Mouse (Mus musculus) monocyte, adult 2 months (primary cell): ENCODE results near the gene Socs3.

ENCODE experiments used
- DNase-seq, 2 experiments: peaks; one replicate each; pipeline ENCODE4 v3.0.0; 2022; ENCODE audit warnings: low spot score in 2 of 2, low read depth in 1 of 2

Socs3 gene

DNA sequence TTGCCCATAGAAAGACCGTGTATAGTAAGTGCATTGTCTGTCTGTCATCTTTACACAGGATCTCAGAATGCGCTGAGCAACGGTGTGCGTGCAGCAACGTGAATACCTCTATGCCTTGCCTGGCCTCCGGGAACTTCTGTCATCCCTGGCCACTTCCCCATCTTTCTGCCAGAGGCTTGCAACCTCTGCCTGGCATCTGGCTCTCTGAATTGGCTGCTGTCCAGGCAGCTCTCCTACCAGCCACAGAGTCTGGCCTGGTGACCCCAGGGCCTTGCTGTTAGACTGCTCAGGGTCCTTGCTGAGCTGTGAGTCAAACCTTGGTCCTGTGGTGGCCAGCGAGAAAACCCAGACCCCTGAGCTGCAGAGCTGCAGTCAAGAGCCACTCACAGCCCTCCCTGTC lies 11.7 kb downstream of the Socs3 start:
- no peak for DNase-seq

DNA sequence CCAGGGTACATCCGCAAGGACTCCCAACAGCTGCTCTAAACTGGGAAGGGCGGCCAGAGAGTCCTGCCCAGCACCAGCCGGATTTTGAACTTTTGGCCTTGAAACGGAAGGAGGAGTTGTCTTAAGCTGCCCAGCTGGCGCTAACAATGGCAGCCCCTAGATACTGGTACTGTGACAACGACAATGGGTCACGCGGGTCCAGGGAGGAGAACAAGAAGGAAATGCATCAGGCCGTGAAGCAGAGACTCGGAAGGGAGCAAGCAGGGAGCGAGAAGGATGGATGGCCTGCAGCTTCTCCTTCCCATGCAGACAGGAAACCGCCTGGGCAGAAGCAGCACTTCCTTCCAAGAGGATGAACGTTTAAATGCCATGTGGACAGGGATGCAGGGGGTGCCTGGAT lies 14.2 kb downstream of the Socs3 start:
- DNase-seq = no peak

DNA sequence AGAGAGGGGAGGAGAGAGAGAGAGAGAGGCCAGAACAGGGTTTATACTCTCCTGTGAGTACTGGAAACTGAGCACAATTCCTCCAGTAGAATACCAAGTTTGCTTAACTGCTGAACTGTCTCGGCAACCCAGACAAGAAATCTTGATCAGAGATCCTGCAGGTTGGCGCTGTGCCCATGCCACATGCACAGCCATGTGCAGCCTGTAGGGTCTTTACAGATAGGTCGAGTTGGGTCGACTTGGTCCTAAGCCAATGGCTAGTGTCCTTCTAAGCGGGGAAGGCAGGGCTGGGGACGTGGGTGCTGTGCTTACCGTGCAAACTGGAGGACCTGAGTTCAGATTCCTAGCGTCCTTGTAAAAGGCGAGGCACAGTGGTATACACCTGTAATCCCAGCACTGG lies 15.0 kb downstream of the Socs3 start:
- no peak for DNase-seq

DNA sequence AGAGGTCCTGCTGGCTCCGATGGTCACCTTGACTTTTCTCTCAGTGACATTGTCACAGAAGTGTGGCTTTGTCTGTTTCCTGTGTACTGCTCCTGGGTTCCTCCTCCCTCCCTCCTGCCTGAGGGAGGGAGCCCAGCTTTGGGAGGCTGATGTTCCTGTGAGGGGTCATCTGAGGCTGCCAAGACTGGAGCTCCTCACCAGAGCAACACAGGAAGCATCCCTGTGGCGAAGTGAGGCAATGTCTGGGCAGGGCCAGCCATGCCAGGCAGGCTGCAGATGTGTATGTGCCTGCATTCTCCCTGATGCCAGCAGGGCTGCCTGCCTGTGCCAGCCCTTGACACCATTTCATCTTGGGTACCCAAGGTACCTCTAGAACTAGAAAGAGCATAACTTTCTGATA lies 15.8 kb downstream of the Socs3 start:
- DNase-seq = no peak

DNA sequence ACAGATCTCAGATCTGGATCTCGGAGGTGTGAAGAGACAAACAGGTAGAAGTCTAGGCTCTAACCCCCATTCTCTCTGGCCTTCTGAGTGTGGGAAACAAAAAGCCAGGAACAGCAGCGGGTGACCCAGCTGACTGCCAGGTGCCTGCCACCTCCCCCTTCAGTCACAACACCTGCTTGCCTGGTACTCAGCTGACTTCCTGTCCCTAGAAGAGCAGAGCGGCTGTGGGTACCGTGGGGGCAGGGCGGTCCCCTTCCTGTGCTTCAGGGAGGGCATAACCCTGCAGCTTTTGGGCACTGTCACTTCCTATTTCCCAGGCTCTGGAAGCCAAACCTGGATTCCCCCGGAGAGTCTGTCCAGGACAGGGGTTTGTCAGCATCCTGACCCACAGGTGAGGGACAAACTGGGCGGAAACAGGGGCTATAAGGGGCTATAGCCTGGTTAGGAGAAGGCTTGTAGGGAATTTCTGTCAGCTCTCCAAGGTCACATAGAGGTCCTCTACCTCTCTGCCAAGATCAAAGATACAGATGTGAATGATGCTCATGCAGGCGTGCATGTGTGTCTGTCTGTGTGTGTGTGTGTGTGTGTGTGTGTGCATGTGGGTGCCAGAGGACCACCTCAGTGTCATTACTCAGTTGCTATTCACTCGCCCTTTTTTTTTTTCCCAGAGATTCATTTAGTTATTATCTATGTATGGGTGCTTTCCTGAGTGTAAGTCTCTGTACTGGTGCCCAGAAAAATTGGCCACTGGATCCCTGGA lies 17.5 kb downstream of the Socs3 start:
- no peak for DNase-seq

DNA sequence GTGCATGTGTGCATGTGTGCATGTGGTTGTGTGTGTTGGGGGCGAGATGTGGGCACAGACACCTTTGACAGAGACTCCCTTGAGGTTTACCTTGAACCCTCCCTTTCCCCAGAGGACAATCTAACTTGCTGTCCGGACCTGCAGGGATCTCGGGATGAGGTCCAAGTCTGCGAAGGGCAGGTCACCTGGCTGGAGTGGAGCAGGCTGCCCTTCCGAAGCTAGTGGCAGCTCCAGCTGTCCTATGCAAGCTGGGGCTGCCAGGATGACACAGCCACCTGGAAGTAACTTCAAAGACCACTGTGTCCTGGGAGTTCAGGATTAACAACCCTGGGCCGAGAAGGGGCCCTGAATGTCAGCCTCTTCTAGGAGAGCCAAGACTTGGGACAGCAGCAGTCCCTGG lies 18.5 kb downstream of the Socs3 start:
- no peak for DNase-seq

DNA sequence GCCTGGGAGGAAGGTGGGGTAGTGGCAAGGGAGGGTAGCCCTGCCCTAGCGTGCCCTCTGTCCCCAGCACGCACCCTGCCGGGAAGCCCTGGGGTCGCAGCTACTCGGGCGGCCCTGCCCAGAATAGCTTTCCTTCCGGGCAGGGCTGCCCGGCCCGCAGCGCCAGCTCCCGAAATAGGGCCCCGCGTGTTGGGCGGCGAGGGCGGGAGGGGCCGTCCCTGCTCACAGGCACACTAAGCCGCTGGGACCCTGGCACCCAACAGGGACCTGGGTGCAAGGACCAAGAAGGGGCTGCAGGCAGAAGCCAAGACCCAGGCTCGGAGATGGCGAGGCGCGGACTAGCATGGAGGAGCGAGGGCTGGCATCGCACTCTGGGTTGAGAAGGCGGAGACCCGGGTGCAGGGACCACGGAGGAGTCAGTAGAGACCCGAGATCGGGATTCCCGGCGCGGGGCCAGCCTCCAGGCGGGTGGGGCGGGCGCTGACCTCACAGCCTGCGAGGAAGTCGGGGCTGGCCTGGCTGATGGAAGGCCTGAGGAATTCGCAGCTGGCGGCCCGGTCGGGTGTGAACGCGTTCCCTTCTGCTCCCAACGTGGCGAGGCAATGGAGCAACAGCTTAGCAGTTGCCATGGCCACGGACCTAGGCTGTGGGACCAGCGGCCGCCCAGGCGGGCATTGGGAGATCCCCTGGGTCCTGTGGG lies 20.3 kb downstream of the Socs3 start:
- no peak for DNase-seq

DNA sequence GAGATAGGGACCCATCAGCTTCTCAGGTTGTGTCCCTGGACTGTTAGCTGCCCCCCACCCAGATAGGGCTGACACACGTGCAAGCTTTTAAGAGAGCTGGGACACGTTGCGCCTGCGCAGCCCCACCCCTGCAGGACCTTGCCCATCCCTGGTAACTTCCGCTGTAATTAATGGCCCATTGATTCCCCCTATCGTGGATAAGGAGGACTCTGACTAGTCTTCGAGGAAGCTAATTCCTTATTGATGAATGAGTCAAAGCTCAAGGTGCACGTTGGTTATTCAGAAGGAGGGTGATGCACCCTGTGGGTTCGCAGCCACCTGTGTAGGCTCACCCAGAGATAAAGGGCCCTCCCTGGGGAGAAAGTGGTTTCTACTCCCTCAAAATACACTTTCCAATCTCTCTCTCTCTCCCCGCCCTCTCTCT lies 22.8 kb downstream of the Socs3 start:
- DNase-seq = no peak

DNA sequence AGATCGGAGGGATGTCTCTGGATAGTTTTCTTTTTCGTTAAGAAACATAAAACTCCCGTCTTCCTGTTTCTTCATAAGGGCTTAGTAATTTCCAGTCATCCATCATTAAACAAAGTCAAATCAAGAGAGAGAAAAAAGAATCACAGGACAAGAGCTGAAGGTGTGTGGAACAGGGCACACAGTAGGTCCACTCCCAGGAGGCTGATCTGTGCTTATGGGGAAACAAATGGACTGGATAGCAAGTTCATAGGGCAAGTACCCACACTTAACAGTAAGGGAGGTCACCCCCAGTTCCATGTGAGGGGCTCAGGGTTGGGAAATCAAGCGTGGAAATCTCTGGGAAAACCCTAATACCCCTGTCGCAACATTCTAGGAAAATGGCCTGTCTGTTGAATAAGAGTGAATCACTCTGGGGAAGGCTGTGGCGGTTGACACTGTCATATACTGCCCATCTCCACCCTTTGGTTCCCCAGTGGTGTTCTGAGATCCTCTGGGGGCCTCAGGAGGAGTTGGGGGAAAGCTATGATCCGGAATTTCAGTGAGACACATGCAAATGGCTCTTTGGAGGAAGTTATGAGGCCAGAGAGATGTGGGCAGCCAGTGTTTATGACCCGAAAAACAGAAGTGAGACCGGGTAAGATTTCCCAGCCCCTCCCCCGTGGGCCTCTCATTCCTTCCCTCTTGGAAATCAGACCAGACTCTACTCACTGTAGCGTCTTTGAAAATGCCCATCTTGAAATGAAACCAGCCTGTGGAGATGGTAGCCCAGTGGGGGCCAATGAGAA lies 23.5 kb downstream of the Socs3 start:
- peak; percentile 72 to 83 for DNase-seq

DNA sequence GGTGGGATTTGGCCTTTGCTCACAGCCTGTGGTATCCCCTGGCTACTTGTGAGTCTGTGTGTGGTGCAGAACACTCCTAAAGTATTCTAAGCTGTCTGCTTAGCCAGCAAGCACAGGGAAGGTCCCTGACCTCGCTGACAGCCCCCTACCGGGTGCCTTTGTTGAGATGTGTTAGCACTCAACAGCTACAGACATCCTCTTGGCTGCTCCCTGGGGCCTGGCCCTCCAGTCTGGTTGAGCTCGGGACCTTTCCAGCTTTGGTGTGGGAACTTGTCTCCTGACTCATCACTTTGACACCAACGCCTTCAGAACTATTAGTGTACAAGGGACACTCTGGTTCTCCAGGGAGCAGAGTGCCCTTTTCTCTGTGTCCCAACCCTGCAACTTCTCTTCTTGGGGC lies 28.0 kb downstream of the Socs3 start:
- DNase-seq = peak in 1 of 2 experiments; percentile 48

DNA sequence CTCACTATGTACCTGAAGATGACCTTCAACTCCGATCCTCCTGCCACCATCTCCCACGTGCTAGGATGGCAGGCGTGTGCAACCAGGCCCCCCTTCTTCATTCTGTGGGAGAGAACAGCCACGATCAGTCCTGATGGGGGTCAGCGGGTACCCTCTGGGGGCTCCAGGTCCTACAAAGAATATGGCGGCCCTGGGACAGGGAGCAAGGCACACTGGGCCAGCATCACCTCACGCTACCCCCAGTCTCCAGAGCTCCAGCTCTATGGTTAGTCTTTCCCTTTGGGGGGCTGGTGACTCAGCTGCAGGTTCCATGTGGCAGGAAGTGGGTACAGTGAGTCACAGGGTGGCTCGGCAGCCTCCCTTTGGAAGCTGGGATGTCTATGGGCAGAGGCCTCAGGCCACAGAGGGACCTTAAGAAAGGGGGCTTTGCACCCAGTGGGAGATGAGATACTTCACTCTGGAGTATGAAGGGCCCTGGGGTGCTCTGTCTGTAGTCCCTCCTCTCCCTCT lies 28.5 kb downstream of the Socs3 start:
- no peak for DNase-seq

DNA sequence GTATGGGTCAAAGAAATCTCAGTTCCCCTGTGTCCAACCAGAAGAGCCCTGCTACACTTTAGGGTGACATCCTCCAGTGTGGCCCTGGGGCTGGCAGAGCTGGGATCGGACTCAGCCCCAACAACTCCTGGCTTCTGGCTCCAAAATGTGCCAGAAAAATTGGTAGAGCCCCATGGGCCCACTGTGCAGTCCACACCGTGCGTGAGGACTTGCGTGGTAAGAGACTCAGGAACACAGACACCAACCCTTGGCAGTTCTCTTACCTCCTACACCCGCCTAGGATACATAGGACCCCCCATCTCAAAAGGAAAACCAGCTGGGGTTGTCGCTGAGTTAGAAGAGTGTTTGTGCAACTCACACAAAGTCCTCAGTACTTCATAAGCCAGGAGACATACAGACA lies 29.0 kb downstream of the Socs3 start:
- DNase-seq = no peak

DNA sequence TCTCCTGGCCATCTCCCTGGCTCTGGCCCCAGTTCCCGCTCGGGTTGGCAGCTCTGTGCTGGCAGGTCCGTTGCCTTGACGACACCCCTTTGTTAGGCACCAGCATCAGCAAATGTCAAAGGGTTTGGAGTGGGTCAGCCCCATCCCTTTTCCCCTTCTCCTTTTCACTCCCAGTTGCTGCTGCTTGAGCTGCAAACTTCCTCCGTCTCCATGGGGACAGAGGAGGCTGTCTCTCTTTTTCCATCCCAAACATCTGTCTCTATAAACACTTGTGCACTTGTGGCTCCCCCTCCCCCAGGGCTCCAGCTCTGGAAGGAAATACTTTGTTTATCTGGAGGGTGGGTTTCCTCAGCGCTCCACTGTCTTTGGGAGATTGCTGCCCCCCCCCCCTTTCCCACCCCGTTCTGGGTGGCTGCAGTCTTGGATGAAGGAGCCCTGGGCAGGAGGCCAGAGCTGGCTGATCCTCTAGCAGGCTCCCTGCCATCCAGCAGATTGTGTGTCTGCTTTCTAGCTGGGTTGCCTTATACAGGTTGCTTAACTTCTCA lies 30.0 kb downstream of the Socs3 start:
- DNase-seq = peak in 1 of 2 experiments; percentile 66

DNA sequence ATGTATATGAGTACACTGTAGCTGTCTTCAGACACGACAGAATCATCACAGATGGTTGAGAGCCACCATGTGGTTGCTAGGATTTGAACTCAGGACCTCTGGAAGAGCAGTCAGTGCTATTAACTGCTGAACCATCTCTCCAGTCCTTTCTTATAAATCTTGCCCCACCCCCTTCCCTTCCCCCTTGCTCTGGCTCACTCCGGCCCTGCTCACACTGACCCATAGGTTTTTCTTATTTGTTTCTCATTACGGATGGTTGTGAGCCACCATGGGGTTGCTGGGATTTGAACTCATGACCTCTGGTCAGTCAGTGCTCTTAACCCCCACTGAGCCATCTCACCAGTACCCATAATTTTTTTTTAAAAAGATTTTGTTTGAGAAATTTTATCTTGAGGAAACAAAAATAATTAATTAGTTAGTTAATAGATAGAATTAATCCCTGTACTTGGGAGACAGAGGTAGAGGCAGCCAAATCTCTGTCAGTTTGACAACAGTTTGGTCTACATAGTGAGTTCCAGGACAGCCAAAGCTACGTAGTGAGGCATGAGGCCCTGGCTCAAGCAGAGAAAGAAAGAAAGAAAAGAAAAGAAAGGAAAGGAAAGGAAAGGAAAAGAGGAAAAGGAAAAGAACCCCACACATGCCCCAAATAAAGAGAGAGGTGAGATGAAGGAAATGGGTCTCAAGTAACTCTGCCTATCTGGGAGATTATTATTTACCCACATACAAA lies 30.7 kb downstream of the Socs3 start:
- no peak for DNase-seq

DNA sequence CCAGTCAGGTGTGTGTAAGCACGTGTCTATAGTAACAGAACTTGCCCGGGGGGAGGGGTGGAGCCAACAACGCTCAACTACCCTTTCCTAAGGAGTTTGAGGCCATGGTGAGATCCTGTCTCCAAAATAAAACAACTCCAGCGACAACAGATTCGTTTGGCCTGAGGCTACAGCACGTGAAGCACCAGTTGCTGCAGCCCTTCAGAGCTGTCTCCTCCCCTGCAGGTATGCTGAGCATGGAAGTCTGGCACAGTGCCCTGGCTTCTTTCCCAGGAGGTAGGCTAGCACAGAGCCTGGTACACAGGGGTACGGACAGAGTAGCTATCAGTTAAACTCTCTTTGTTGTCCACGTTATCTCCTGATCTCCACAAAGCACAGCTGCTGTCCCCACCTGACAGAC lies 33.6 kb downstream of the Socs3 start:
- no peak for DNase-seq

DNA sequence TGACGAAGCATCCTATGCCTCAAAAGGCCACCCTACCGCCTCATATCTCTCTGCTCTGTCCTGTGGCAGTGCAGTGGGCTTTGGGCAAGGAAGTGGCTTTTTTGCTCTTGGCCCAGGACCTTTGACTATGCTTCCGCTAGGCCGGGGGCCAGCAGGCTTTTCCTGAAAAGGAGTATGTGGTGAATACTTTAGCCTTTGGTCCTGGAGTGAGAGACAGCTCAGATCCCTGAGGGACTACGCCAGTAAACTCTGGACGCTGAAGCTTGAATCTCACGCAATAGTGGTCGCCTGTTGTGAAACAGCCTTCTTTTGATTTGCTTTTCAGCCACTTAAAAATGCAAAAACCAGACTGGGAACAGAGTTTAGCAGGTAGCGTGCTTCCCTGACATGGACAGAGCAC lies 34.2 kb downstream of the Socs3 start:
- no peak for DNase-seq

DNA sequence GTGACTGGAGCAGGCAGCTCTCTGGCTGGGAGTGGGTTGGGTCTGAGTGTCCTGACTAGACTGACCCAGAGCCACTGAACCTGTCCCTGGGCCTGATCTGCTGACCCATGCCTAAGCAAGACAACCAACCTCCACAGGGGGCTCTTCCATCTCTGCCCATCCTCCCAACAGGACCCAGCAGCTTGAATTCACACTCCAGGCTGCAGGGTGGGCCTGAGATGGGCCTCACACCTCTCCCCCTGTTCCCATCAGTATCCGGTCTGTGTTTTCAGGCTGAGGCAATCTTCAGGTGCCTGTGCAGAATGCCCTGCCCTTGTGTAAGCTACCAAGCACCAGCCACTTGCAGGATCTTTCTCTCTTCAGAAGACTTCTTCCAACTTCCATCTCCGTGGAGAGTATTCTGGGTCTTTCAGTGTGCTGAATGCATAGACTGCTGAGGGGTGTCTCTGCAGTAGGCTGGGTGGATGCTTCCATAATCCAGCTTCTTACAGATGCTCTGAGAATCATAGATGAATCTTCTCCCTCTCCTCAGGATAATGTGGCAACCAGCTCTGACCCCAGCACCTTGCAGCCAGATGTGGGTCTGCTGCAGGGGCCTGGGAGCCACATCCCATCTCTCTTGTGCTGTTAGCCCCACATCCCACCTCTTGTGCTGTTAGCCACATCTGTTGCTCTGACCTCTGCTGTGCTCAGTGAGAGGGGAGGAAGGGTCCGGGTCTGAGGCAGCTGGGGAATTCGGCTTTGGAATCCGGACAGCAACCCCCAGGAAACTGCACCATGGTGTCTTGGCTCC lies 35.1 kb downstream of the Socs3 start:
- no peak for DNase-seq

DNA sequence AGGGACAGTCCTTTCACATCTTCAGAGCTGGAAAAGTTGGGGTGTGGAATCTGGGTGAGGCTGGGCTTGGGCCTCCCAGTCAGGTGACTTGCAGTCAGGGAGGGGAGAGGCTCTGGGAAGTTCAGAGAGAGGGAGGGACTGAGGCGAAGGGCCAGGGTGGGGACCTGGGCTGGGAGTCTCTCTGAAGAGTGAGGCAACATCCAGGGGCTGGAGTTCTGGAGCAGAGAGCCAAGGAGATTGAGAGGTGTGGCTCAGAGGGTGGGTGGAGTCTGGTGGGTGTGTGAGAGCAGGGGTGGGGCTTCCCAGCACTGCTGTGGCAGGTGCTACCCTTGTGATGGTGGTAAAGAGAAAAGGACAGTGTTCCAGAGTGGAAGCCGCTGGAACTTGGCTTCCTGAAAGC lies 35.7 kb downstream of the Socs3 start:
- DNase-seq = no peak

DNA sequence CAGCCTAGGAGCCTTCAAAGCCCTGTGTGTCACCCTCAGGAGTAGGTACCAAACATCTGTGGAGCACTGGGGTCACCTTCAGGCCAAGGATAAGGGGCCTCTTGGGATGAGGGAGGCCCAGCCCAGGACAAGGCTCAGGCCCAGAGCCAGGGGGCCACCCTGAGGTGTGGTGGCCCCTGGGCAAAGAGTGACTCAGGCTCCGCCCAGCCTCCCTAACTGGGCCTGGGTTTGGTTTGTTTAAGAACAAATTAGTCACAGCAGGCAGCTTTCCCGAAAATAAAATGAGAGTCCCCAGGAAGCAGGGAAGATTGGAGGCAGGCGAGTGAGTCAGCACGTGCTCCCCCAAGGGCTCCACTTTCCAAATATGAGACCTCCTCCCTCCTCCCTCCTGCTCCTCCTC lies 37.7 kb downstream of the Socs3 start:
- no peak for DNase-seq

DNA sequence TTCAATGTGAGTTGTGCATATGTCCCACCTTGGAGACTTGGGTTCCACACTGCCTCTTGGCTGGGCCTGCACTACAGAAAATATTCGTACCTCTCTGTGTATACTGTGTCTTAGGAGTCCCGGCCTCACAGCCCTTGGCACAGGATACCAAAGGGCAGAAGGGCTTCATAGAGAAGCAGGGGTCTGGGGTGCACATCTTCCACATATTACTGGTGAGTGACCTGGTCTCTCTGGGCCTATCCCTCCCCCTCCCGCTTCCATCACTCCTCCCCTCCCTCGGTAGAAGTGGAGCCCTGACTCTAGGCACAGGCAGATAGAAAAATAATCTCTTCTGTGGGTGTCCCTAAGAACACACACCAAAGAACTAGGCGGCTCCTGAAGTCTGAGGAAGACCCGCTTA lies 38.3 kb downstream of the Socs3 start:
- DNase-seq = no peak
